Mouse (Mus musculus) monocyte, adult 2 months (primary cell): ENCODE measurements at regions not wholly inside any gene's neighbourhood (a gene's known extent, or its start where the extent isn't known, plus 50 kb on each side); places are given as distances from the start of the nearest gene placed in this dataset.

Experiments
- DNase-seq, 2 experiments: peaks; one replicate each; pipeline ENCODE4 v3.0.0; 2022; ENCODE audit warnings: low spot score in 2 of 2, low read depth in 1 of 2

- peak; percentile 1 for DNase-seq
These were observed 355.3 kb downstream of the Rnd3 start for GRCm38 (mm10) chr2:50793616-50794015.

- no peak for DNase-seq
These were observed 355.8 kb downstream of the Rnd3 start for GRCm38 (mm10) chr2:50793067-50793466.

GRCm38 (mm10) chr2:50789051-50789651 lies 359.8 kb downstream of the Rnd3 start:
- peak in 1 of 2 experiments; percentile 1 for DNase-seq

DNA sequence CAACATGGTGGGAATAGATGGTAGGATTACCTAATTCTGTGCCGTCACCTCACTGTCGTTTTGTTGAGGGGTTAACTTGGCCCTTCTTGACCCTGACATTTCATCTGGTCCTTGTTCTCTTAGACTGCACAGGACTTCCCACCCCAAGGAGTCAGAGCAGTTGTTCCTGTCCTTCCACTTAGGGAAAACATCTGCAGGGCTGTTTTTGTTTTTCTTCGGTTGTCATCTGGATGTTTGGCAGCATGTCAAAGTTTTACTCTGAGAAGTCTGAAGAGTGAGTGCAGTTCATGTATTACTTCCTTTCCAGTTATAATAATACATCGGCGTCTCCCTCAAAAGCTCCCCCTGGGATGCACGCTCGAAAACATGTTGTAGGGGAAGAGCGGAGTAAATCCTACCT lies 376.8 kb downstream of the Rnd3 start:
- DNase-seq: no peak

GRCm38 (mm10) chr2:50759016-50759415 lies 389.9 kb downstream of the Rnd3 start:
- no peak for DNase-seq

DNA sequence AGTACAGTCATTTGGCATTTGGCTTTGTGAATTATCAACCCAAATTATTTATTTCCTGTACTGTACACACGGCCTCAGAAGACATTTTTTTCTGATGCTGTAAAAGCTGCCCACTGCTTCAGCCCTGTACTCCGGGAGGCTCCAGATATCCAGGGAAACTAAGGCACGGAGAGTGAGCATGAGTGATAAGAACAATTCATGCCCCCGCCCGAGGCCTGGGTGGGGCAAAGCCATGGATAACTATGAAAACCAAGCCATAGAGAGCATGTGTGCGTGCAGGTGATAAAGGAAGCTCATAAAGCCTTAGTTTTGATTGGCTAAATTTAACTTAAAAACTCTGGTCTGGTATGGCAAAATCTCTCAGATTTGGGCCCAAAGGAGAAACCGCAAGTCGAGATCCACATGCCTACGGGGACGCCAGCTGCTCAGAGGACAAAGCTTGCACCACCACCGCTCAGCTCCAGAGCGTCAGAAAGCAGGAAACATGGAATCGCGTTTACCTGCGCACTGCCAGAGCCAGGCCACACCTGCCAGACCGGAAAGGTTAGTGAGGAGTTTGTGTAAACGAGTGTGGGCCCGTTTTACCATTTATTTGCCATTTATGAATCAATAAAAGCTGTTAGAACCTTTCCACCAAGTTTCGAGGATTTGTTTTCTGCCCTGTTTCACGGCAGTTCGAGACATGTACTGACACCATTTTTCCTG lies 390.9 kb downstream of the Rnd3 start:
- DNase-seq: no peak

- no peak for DNase-seq
These were observed 393.1 kb downstream of the Rnd3 start for GRCm38 (mm10) chr2:50755616-50756450.

GRCm38 (mm10) chr2:50755160-50755559 lies 393.8 kb downstream of the Rnd3 start:
- DNase-seq: no peak

DNA sequence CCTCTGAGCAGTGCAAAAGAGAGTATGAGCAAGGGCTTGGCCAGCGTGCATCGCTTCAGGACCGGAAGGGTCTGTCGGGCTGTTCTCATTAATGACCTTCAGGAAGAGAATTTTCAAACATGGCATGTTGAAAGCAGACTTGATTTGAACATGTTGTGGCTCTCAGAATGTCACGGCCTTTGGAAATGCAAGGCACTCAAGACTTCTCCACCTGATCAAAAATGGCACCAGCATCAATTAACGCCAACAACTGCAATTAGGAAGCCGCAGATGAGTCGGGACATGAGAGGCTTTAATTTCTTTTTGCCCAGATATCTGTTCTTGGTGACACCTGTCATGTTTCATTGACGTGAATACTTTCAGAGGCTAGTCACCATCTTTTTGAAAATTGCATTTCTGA lies 396.5 kb downstream of the Rnd3 start:
- no peak for DNase-seq

DNA sequence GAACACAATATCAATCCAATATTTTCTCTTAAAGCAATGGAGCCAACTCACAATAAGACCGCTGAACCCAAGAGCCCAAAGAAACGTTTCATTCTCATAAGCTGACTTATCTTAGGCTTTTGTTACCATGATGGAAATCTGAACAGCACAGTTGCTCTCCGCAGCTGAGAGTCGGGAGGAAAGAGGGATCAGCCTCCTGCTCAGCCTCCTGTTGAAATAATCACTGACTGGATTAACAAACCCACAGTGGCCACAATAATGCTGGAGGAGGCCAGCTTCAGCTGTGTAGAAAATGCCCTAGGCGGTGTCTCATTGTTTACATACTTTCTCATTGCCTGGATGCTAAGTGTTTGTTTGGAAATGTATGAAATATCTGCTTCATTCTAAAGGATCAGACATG lies 398.1 kb downstream of the Rnd3 start:
- no peak for DNase-seq

DNA sequence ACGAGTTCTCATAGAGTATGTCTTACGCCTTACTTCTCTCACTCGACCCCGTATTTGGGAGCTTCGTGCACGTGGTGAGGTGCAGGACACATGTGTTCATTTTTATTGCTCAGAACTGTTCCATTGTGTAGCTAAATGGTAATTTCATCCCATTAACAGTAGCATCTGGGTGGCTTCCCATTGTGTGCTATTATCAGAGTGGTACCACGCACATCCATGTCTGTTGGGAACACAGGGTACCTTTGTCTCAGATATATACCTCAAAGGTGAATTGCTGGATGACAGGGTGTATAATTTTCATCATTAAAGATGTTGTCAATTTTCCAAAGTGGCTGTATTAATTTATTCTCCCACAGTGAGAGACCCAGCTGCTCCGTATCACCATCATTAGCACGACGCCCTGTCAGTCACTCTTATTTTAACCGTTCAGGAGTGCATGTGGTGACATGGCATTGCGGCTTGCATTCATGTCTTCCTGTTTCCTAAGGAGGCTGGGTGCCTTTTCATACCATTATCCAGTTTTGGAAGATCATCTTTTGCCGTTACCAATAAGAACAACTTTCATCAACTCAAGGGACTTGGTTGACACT lies 404.2 kb downstream of the Rnd3 start:
- DNase-seq: no peak

DNA sequence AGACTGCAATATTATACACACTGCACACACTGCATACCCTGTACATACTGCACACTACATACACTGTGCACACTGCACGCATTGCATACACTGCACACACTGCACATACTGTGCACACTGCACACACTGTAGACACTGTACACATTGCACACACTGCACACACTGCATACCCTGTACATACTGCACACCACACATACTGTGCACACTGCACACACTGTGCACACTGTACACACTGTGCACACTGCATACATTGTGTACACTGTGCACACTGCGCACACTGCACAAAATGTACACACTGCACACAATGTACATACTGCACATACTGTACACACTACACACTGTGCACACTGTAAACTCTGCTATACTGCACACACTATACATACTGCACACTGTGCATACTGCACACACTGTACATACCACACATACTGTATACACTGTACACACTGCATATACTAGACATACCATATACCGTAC lies 405.1 kb downstream of the Rnd3 start:
- no peak for DNase-seq

- DNase-seq: no peak
These were observed 406.5 kb downstream of the Rnd3 start for GRCm38 (mm10) chr2:50742421-50742820.

GRCm38 (mm10) chr2:50741337-50741736 lies 407.6 kb downstream of the Rnd3 start:
- no peak for DNase-seq

DNA sequence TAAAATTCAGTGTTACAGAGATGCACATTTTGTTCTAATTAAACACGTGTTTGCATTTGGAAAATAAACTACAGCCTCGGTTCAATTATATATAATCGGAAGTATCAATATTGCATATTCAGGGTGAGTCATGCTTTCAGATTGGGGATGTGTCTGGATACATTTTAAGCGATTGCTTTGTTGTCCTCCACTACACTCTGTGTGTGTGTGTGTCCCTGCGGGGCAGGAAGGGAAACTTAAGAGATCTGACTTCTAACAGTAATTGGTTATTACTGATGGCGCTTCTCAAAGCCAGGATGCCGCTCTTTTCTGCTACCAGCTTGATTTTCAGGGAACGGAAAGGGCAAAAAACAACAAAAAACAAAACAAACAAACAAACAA lies 409.3 kb downstream of the Rnd3 start:
- no peak for DNase-seq

GRCm38 (mm10) chr2:50738936-50739598 lies 409.8 kb downstream of the Rnd3 start:
- no peak for DNase-seq

DNA sequence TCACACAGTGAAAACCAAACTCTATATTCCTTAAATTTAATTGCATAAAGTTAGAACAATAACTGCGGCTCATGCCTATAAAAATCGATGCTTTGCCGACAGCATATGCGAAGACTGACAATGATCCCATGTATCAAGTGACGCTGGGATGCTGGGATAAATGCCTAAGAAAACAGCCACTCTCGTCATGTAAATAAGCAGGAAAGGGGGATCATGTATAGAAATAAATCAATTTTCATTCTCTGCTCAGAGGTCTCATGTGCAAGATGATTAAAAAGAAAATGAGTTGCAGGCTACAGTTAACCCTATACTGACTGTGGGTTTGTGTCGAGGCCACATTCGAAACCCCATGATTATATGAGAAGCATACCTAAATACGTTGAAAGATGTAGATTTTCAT lies 411.2 kb downstream of the Rnd3 start:
- no peak for DNase-seq

GRCm38 (mm10) chr2:50735029-50735428 lies 413.9 kb downstream of the Rnd3 start:
- DNase-seq: no peak

DNA sequence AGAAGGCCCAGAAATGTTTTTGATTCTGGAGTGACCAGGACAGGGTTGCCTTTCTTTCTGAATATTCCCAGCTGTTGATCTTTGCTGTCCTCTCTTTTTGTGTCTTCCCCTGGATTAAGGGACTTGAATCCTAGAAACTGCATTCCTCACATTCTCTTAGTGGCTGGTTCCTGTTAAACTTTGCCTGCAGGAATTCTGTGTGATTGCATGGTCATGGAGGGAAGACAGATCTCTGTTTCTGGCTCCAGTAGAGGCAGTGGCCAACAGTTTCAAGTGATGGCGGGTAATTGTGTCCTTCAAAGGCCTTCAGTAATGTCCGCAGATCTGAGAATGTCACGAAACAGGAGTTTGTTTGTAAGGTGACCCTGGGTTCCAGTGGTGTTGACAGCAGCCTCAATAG lies 410.1 kb upstream of the Mmadhc start:
- DNase-seq: no peak

- no peak for DNase-seq
These were observed 407.7 kb upstream of the Mmadhc start for GRCm38 (mm10) chr2:50704297-50704696.
